Mouse (Mus musculus) kidney, postnatal 25 days (tissue): Measurements from ENCODE around the gene Prmt2.
A peak's percentile ranks its signal among the peaks of the same experiment; 100 is the strongest.

Experiments
- DNase-seq, 2 experiments: peaks; one replicate each; pipeline ENCODE4 v3.0.0; 2021; ENCODE audit warnings: mixed read lengths in 2 of 2

Gene Prmt2

DNA sequence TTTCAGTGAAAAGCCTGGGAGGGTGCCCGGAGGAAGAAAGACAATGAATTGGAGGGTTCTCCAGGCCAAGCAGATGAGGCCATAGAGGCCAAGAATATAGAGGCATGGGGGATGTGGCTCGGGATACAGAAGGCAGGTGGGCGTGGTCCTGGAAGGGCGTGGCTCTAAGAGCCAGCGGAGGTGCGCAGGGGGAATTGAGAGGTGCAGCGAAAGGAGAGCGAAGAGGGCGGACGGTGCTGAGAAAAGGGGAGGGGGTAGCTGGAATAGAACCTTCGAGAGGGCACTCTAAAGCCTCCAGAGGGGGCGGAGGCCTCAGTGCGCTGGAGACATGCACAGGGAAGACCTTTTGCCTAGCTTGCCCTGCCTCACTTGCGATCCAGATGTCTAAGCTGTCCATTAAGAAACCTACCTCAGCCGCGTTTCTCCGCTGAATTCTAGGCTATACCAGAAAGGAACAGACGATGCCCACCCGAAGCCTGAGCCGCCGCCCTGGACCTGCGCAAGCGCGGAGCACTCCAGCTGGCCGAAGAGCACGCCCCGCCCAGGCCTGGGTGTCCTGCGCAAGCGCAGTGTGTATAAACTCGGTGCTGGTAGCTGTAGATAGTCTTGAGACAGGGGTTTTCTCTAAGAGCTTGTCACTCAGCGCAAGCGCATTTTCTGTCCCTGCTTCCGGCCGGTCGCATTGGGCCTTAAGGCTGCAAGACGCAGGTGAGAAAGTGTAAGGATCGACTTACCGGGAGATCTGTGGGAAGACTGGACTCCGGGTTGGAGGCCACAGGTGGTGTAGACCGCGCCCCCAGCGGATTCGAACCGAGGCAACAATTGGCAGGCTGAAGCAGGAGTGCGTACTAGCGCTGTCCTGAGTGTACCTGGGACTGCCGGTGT, at the start of gene Prmt2:
Prmt2 (minus strand) TSS at position 525 of the 885 bp plus-strand sequence.
- DNase-seq: peak; percentile 88 to 94

DNA sequence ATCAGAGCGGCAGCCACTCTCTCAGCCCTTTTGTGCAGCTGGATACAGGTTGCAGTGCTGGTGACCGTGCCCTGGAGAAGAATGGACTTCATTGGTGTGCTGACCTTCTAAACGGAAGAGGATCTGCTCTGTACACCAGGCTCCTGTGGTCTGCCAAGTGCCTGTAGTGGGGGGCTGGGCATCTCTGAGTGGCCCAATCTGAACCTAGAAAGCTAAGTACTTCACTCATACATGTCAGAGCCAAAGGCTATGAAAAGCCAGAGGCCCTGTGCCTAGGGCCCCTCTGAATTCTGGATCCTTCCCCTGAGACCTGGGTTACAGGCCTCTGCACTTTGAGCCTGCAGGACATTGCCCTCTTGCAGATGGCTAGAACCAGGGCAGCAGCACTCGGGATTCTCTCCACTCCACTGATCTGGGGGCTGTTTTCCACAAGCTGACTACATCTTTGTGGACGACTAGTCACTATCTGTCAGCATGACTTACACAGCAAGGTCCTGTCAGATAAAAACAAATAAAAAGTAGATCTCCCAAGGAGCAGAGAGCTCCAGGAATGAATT, 41.0 kb upstream of the Prmt2 start:
- peak; percentile 52 to 81 for DNase-seq

GRCm38 (mm10) chr10:76275256-76275655, 37.6 kb upstream of the Prmt2 start:
- peak; percentile 46 to 72 for DNase-seq

GRCm38 (mm10) chr10:76271238-76271637, 33.6 kb upstream of the Prmt2 start:
- peak in 1 of 2 experiments; percentile 66 for DNase-seq

DNA sequence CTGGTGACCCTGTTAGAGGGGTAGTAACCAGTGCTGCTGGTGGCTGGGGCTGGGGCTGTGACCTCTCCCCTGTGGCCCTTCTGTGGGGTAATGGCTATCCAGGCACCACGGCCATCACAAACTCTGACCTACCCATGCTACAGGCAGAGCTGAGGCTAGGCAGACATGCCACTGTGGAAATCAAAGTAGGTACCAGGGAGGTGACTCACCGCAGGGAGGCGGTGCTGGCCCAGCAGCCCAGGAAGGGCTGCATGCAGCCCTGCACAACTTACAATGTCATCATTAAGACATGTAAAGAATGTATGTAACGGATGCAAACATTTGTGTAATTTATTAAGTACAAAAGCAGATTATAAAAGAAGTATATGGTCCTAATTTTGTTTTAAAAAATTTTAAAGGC, 24.8 kb upstream of the Prmt2 start:
- no peak for DNase-seq

- no peak for DNase-seq
Measured at GRCm38 (mm10) chr10:76261447-76261846, 23.8 kb upstream of the Prmt2 start.

DNA sequence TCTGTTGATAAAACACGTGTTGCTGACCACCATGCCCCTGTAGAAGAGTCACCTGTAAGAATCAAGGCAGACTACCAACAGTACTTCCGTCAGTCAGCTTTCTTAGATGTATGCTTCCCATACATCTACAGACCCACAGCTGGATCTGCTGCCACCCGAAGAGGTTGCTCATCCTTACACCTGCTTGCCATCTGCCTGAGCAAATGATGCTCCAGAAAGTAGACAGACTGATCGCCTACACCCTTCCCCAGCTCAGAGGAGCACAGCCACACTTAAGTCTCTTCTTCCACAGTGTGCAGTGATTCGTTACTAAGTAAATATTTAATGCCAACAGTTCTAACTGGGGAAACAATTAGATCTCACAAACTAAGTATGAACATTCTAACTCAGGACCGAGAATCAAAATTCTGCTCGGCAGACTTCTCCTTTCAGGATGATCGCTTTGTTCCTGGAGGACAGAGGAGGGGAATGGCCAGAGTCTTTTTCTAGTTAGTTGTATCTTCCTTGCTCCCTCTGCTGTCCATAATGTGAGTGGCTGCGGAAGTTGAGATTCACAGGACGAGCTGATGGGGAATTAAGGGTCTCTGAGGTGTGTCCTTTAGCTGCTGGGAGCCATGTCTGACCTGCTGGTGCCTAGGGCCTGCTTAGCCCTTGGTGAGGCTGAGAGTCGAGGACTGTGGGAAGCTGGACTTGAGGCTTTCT, 22.8 kb upstream of the Prmt2 start:
- no peak for DNase-seq

- DNase-seq: no peak
Measured at GRCm38 (mm10) chr10:76259566-76260232, 22.0 kb upstream of the Prmt2 start.

DNA sequence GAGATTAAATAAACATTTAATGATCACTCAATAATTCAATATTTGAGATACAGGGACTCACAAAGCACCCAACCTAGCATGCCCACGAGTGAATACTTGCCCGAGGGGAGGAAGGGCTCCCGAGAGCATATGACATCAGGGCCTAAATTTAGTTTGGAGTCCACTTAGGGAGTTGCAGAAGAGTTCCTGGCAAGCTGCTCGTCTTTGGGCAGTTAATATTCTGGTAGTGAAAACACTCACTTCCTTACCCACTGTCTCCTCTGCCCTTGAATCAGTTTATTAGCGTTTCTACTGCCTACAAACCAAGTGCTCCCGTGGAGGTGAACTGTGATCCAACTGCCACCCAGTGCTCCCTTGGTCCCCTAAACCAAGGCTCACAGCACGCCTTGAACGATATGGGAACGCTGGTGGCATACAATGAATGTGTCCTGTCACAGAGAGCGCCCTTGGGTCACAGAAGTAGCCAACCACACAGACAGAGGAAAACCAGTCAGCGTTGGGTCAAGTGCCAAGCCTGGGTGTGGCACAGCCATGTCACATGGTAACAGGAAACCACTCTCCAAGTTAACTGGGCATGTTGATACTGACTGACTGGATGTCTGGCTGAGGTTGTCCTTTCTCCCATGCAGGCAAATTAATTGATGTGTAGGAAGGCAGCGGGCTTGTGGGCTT, 20.2 kb upstream of the Prmt2 start:
- DNase-seq: peak; percentile 51 to 75

DNA sequence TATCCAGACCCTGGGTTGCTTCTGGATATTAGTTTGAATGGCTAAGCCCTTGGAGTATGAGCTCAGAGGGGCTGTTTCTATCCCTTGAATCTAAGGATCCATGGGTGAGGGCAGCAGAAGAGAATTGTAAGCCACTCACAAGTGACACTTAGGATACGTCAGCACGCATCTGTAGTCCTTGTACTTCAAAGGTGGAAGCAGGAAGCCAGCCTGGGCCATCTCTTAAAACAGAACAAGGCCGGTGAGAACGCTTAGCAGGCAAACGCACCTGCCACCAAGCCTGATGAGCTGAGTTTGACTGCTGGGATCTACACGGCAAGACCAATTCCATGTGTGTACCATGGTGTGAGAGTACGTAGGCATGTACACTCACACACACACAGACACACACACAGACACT, 19.6 kb upstream of the Prmt2 start:
- peak in 1 of 2 experiments; percentile 22 for DNase-seq

- no peak for DNase-seq
Measured at GRCm38 (mm10) chr10:76255617-76256016, 18.0 kb upstream of the Prmt2 start.

DNA sequence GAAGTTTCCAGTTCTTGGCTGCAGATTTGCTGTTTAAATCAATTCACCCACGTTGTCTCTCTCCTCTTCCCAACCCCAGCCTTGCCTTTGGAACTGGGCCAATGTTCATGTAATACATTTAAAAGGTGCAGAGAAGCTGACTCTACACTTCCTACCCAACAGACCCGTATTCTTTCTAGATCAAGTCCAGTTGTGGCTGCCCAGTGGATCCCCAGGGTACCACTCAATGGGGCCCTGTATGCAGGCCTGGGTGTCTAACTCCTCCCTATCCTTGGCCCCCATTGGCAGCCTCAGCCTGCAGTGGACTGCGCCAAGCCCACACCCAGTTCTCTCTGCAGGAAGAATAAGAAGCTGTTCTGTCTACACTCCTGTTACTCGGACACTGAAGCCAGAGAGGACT, 15.9 kb upstream of the Prmt2 start, which contains the start of gene S100b:
S100b (plus strand) TSS at position 318 of the 400 bp plus-strand sequence.
- DNase-seq: peak in 1 of 2 experiments; percentile 45

GRCm38 (mm10) chr10:76253079-76253478, 15.4 kb upstream of the Prmt2 start:
- no peak for DNase-seq

- DNase-seq: no peak
Measured at GRCm38 (mm10) chr10:76250870-76251269, 13.2 kb upstream of the Prmt2 start.

DNA sequence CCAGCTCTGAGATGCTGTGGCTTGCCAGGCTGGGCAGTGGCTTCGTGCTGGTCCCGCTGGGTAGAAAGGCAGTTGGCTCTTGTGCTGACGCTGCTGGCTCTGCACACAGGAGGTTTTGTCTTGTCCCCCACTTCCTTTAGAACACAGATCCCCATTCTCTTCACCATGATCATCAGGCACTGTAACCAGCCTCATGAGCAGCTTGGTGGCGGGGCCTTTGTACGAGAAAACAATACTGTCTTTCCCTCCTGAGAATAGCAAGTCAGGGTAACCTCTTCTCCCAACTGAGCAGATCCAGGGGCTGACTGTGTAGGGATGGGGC, 10.9 kb upstream of the Prmt2 start:
- DNase-seq: no peak

DNA sequence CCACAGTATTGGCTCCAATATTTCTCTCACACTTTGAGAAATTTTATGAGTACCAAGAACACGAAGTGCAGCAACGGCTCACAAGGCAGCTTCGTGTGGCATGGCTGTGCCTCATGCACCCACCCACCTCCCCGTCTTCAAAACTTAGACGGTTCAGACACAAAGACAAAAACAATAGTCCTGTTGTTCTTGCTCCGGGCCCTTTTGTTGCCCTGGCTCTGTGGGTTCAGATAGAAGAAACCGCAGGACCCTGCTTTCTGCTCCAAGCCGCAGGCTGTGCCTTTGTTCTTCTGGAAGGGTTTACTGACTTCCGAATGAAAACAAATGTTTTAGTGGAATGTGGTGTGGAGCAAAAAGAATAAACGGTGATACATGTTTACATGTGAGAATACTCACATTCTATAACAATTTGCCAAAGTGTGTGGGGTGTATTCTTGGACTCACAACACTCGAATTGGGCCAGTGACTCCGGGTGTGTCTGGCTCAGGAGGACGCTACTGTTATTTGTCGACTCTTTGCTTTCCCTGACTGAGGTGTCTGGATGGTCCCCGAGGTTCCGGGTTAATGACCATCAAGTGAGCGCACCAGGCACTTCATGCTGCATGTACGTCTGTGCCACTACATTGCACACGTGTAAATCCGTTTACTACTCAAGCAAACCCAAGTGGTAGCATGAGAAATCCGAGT, 10.4 kb upstream of the Prmt2 start:
- DNase-seq: no peak

- no peak for DNase-seq
Measured at GRCm38 (mm10) chr10:76246601-76247000, 8.9 kb upstream of the Prmt2 start.

GRCm38 (mm10) chr10:76245106-76245505, 7.4 kb upstream of the Prmt2 start:
- no peak for DNase-seq

DNA sequence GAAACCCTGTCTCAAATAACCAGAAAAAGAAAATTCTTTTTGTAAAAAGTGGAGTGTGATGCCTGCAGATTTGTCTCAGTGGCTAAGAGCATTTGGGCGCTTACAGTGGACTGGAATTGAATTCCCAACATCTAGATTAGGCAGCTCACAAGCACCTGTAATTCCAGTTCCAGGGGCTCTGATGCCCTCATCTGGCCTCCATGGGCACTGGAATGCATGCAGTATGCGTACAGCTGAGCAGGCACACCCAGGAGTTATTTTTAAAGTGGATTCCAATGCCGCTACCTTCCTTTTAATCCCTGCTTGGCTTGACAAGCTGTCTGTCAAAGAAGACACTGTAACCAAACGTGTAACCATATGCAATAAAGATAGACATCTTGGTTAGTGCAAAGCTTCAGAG, 1.7 kb upstream of the Prmt2 start:
- DNase-seq: no peak

DNA sequence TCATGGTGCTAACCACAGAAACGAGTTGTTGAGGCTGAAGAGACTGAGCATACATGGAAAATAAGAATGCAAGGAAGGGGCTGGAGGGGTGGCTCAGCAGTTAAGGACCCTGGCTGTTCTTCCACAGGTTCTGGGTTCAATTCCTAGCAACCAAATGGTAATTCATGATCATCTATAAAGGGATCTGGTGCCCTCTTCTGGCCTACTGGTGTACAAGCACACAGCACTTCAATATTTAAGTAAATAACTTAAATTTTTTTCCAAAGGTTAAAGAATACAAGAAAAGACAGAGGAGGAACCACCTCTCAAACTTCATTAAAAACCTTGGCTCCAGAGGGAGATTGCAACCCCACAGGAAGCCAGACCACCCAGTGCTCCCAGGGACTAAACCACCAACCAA, 8.0 kb downstream of the Prmt2 start:
- peak in 1 of 2 experiments; percentile 10 for DNase-seq

- DNase-seq: no peak
Measured at GRCm38 (mm10) chr10:76225944-76226343, 11.7 kb downstream of the Prmt2 start.

DNA sequence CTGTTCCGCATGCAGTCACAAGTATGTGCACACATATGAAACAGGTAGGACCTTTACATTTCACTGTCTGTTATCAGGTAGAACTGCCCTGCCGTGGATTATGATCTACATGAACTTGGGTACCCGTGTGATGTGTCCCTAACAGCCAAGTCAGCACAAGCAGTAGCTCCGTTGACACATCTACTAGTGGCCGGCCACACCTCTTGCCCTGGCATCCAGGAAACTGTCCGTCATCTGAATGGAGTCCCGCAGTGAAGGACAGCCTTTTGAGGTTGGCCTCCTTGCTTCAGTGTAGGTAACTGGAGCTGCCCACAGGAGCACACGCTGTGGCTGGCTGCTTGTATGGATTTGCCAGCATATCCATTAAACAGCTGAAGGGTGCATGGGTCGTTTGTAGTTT, 19.4 kb downstream of the Prmt2 start:
- no peak for DNase-seq
